Mouse (Mus musculus): ENCODE results near the gene Dld. TPM values are rescaled to one million over a fixed set of nuclear protein-coding genes. Genes with fewer than 3 reads are reported as not detected.

Gene Dld
- polyA plus RNA-seq, 1 experiment from 2014 or later = 124 TPM

GRCm38 (mm10) chr12:31283617-31284136, 67.6 kb downstream of the Dld start:
- Histone ChIP-seq H3K4me3 (ENCODE audit: low read depth, low read length) (no peak overlapping the region), H3K9me3 (ENCODE audit: control insufficient read depth) (no peaks in the 10 kb centered on the region), H3K4me1 (replicated peaks; ENCODE audit: control insufficient read depth, insufficient read depth, low read length) (no peaks in the 10 kb centered on the region), H3K4me2 (replicated peaks; ENCODE audit: low read depth) (no peak overlapping the region), H3K36me3 (ENCODE audit: control insufficient read depth, insufficient read depth) (peaks cover 43% of the 10 kb centered on the region), H3K9ac (ENCODE audit: low read depth, low read length) (no peak overlapping the region), H3K27me3 (replicated peaks; ENCODE audit: control insufficient read depth, insufficient read depth, low read length) (no peaks in the 10 kb centered on the region), H3K27ac (ENCODE audit: low read depth, low read length) (no peak overlapping the region)
- no peak for TF ChIP-seq CTCF (IDR thresholded peaks at IDR 0.05; ENCODE audit: low read depth)
- WGBS = 69% methylated on average over 4 of the region's 4 CpGs
- no peak for ATAC-seq

GRCm38 (mm10) chr12:31283131-31283530, 68.1 kb downstream of the Dld start:
- Histone ChIP-seq H3K27me3 (replicated peaks; ENCODE audit: control insufficient read depth, insufficient read depth, low read length) (no peaks in the 10 kb centered on the region), H3K4me3 (ENCODE audit: low read depth, low read length) (no peak overlapping the region), H3K9me3 (ENCODE audit: control insufficient read depth) (no peaks in the 10 kb centered on the region), H3K4me1 (replicated peaks; ENCODE audit: control insufficient read depth, insufficient read depth, low read length) (no peaks in the 10 kb centered on the region), H3K27ac (ENCODE audit: low read depth, low read length) (no peak overlapping the region), H3K4me2 (replicated peaks; ENCODE audit: low read depth) (no peak overlapping the region), H3K9ac (ENCODE audit: low read depth, low read length) (no peak overlapping the region), H3K36me3 (ENCODE audit: control insufficient read depth, insufficient read depth) (peaks cover 43% of the 10 kb centered on the region)
- no peak for ATAC-seq
- no peak for TF ChIP-seq CTCF (IDR thresholded peaks at IDR 0.05; ENCODE audit: low read depth)
- WGBS = 74% methylated on average over 4 of the region's 4 CpGs

- Histone ChIP-seq H3K27ac (ENCODE audit: low read depth, low read length) (no peak overlapping the region), H3K4me3 (ENCODE audit: low read depth, low read length) (no peak overlapping the region), H3K9me3 (ENCODE audit: control insufficient read depth) (no peaks in the 10 kb centered on the region), H3K4me1 (replicated peaks; ENCODE audit: control insufficient read depth, insufficient read depth, low read length) (no peaks in the 10 kb centered on the region), H3K4me2 (replicated peaks; ENCODE audit: low read depth) (no peak overlapping the region), H3K36me3 (ENCODE audit: control insufficient read depth, insufficient read depth) (peaks cover 40% of the 10 kb centered on the region), H3K9ac (ENCODE audit: low read depth, low read length) (no peak overlapping the region), H3K27me3 (replicated peaks; ENCODE audit: control insufficient read depth, insufficient read depth, low read length) (no peaks in the 10 kb centered on the region)
- TF ChIP-seq CTCF (IDR thresholded peaks at IDR 0.05; ENCODE audit: low read depth) = no peak
- WGBS = 37% methylated on average over 5 of the region's 5 CpGs
- no peak for ATAC-seq
These were observed 69.0 kb downstream of the Dld start for GRCm38 (mm10) chr12:31282241-31282640.

Other genes with a start within 250 kb of the Dld start
- gene Gm6993, start 110.7 kb downstream of the Dld start, polyA plus RNA-seq (2015; fragmentation: Nextera tagmentation; extraction: Ambion mirVana) = not detected in 2 replicates
- gene Lamb1, start 86.2 kb downstream of the Dld start, polyA plus RNA-seq (2015; fragmentation: Nextera tagmentation; extraction: Ambion mirVana) = 25.8 and 27.5 TPM in 2 replicates
- 61.6 and 75.4 TPM in 2 replicates for gene Slc26a3, start 39.4 kb upstream of the Dld start, polyA plus RNA-seq (2015; fragmentation: Nextera tagmentation; extraction: Ambion mirVana)
- 9.6 TPM in 2 replicates for gene Cbll1, start 148.2 kb upstream of the Dld start, polyA plus RNA-seq (2015; fragmentation: Nextera tagmentation; extraction: Ambion mirVana)
- gene Slc26a4, start 208.5 kb upstream of the Dld start, polyA plus RNA-seq (2015; fragmentation: Nextera tagmentation; extraction: Ambion mirVana) = 0.16 and 0.27 TPM in 2 replicates

Measured in intestine, postnatal 0 days (tissue).